Mouse (Mus musculus) myocyte (in vitro differentiated cells): ENCODE data around the gene Tmem248.

Experiments used
- CEBPB ChIP-seq: IDR thresholded peaks from 2 replicates; pipeline ENCODE4 v1.6.1; 2011; ENCODE audit warnings: mild to moderate bottlenecking, moderate library complexity; ENCODE audit not compliant: poor library complexity, insufficient read depth, severe bottlenecking
- E2F4 ChIP-seq: IDR thresholded peaks from one replicate; pipeline ENCODE4 v1.6.1; 2011; ENCODE audit warnings: mild to moderate bottlenecking, control low read depth, moderate library complexity; ENCODE audit not compliant: insufficient read depth
- MAX ChIP-seq: IDR thresholded peaks from one replicate; pipeline ENCODE4 v1.6.1; 2011; ENCODE audit warnings: low read depth, mild to moderate bottlenecking, control low read depth
- MYOD1 ChIP-seq, 3 experiments: IDR thresholded peaks; one replicate each; pipeline ENCODE4 v1.6.1; 2011; ENCODE audit warnings: control low read depth in 2 of 3, low read depth in 2 of 3, mild to moderate bottlenecking in 2 of 3, moderate library complexity in 1 of 3; ENCODE audit not compliant: insufficient read length in 2 of 3, control insufficient read depth in 1 of 3
- MYOG ChIP-seq, 3 experiments: IDR thresholded peaks; one replicate each; pipeline ENCODE4 v1.6.1; 2011; ENCODE audit warnings: control low read depth in 2 of 3, low read depth in 2 of 3, mild to moderate bottlenecking in 2 of 3; ENCODE audit not compliant: insufficient read length in 2 of 3, control insufficient read depth in 1 of 3, insufficient read depth in 1 of 3
- POLR2A ChIP-seq: IDR thresholded peaks from one replicate; pipeline ENCODE4 v1.6.1; 2011; ENCODE audit warnings: low read depth, mild to moderate bottlenecking, control low read depth, moderate library complexity; ENCODE audit not compliant: insufficient read length
- POLR2AphosphoS2 ChIP-seq: IDR thresholded peaks from one replicate; pipeline ENCODE4 v1.6.1; 2011; ENCODE audit warnings: low read depth, control low read depth; ENCODE audit not compliant: insufficient read length
- REST ChIP-seq: IDR thresholded peaks from one replicate; pipeline ENCODE4 v1.6.1; 2011; ENCODE audit warnings: mild to moderate bottlenecking, control low read depth, moderate library complexity; ENCODE audit not compliant: insufficient read depth, insufficient read length
- SRF ChIP-seq: IDR thresholded peaks from one replicate; pipeline ENCODE4 v1.6.1; 2011; ENCODE audit warnings: low read depth; ENCODE audit not compliant: control insufficient read depth, insufficient read length
- TCF12 ChIP-seq: IDR thresholded peaks from one replicate; pipeline ENCODE4 v1.6.1; 2011; ENCODE audit warnings: mild to moderate bottlenecking, control low read depth; ENCODE audit not compliant: poor library complexity, insufficient read depth, severe bottlenecking
- TCF3 ChIP-seq: IDR thresholded peaks from one replicate; pipeline ENCODE4 v1.6.1; 2011; ENCODE audit warnings: low read depth, control low read depth; ENCODE audit not compliant: insufficient read length
- USF1 ChIP-seq: IDR thresholded peaks from one replicate; pipeline ENCODE4 v1.6.1; 2011; ENCODE audit warnings: low read depth, mild to moderate bottlenecking, control low read depth, moderate library complexity

DNA sequence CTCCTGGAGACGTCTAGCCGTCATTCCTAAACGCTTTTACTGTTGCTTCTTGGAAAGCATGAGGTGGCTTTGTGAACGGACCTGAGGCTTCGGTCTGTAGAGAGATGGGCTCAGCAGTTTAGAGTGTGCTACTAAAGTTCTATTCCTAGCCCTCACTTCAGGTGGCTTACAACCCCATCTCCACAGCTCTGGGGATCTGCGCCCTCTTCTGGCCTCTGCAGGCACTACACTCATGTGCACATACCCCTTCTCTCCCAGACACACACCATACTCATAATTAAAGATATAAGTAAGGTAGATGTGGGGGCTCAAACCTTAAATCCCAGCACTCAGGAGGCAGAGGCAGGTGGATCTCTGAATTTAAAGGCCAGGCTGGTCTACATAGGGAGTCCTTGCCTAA lies 73.4 kb downstream of the Tmem248 start:
- no peak for TF ChIP-seq USF1
- no peak for TF ChIP-seq POLR2A
- no peak for TF ChIP-seq MYOD1 (IDR thresholded peaks at IDR 0.05; ENCODE audit: control insufficient read depth in 1 of 3, insufficient read length in 2 of 3, low read depth in 2 of 3)
- TF ChIP-seq REST = no peak
- TF ChIP-seq TCF12 = no peak
- no peak for TF ChIP-seq E2F4
- TF ChIP-seq POLR2AphosphoS2 = no peak
- TF ChIP-seq CEBPB = no peak
- TF ChIP-seq MYOG (IDR thresholded peaks at IDR 0.05; ENCODE audit: control insufficient read depth in 1 of 3, insufficient read depth in 1 of 3, insufficient read length in 2 of 3, low read depth in 2 of 3) = no peak
- no peak for TF ChIP-seq MAX
- TF ChIP-seq SRF = no peak
- no peak for TF ChIP-seq TCF3
